Mouse (Mus musculus) gastrocnemius, adult 2 months (tissue): Measurements from ENCODE around the gene Zfp273. TPM values are rescaled to one million over a fixed set of nuclear protein-coding genes. Genes with fewer than 3 reads are reported as not detected.
A peak's percentile ranks its signal among the peaks of the same experiment; 100 is the strongest.
"Not testable (repeated sequence)": the region's sequence is repeated elsewhere in the genome, so short reads cannot be mapped to it uniquely, and the experiment has no call there.

ENCODE experiments used
- DNase-seq: peaks from one replicate; pipeline ENCODE4 v3.0.0; 2022
- H3K27ac ChIP-seq: fragments of 200-600 bp; 2 replicates; pipeline ENCODE4 v1.8.1; 2022; ENCODE audit warnings: mild to moderate bottlenecking
- H3K4me3 ChIP-seq: fragments of 200-600 bp; 2 replicates; pipeline ENCODE4 v1.8.1; 2022; ENCODE audit warnings: mild to moderate bottlenecking, moderate library complexity
- CTCF ChIP-seq: fragments of 200-600 bp; IDR thresholded peaks from 2 replicates; pipeline ENCODE4 v1.8.1; 2022; ENCODE audit warnings: antibody characterized with exemption, mild to moderate bottlenecking, moderate library complexity
- intact Hi-C: fragments of 180-260 bp; cut with DNase I; formaldehyde crosslinking; loops from one replicate; pipeline ENCODE4 v1.15.1; 2025
- long read RNA-seq, 2 experiments: library from polyadenylated mRNA; stranded (forward); transcript quantifications; one replicate each; pipeline ENCODE4 v2.0.0; 2021
- total RNA-seq, 2 experiments: library from RNA; stranded (reverse); gene quantifications; 2 replicates each; pipeline ENCODE4 v1.2.3; 2021

The Zfp273 gene
- 1 to 10 TPM; 1.6 to 1.8 TPM for total RNA-seq
- long read RNA-seq, experiment 1, partial matches to known transcripts = 0 of 2 reads
- long read RNA-seq, experiment 1, other reads (novel, unspliced or antisense) = 1 of 2 reads
- long read RNA-seq, experiment 2 = 0 reads

DNA sequence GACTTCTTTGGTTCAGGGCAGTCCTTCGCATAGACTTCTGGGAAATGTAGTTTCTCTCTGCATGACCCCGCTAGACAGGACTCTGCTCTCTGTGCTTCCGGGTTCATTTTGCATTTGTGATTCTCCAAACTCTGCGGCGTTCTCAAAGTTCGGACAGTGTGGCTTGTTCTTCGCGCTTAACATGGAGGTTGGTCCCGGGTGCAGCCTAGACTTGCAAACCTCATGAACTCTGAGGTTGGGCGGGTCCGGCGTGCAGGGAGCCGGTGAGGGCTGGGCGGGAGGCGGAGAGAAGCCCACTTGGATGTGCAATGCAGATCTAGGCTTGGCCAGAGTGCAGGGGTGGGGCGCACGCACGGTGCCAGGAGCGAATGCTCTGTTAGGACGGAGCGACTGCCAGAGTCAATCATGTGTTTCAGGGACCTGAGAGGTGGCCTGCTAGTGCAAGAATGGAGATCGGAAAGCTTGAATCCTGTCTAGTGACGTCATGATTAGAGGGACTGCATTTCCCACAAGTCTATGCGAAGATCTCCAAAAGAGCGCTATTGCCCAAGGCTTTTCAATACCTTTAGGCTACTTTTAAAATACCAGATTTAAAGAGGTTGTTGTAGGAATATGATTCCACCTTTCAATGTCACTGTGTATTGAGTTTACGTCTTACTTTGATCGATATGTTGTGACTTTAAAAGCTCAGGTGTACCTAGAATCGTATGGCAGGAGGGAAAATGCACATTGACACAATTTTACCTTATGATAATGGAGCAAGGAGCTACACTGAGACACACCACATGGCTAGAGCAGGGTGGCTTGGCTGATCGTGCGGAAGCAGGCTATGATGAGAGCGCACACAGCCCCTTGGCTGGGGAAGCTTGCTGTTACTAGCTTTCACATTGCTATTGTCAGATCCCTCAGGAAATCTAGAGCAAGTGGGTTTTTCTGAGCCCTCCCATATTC, at the start of gene Zfp273:
Zfp273 (plus strand) TSS at position 31 of the 951 bp plus-strand sequence.
- Histone ChIP-seq H3K27ac (peak within 1 kb of the TSS; percentile 87), H3K4me3 (peak within 1 kb of the TSS; percentile 94)
- intact Hi-C loops = loop anchor here (2.0 to 10.0 kb wide), 3 partner anchors 29 to 89 kb away; partner anchors contain the start of genes Zfp65 and Zfp85
- peak; percentile 82 for DNase-seq
- no peak for TF ChIP-seq CTCF

DNA sequence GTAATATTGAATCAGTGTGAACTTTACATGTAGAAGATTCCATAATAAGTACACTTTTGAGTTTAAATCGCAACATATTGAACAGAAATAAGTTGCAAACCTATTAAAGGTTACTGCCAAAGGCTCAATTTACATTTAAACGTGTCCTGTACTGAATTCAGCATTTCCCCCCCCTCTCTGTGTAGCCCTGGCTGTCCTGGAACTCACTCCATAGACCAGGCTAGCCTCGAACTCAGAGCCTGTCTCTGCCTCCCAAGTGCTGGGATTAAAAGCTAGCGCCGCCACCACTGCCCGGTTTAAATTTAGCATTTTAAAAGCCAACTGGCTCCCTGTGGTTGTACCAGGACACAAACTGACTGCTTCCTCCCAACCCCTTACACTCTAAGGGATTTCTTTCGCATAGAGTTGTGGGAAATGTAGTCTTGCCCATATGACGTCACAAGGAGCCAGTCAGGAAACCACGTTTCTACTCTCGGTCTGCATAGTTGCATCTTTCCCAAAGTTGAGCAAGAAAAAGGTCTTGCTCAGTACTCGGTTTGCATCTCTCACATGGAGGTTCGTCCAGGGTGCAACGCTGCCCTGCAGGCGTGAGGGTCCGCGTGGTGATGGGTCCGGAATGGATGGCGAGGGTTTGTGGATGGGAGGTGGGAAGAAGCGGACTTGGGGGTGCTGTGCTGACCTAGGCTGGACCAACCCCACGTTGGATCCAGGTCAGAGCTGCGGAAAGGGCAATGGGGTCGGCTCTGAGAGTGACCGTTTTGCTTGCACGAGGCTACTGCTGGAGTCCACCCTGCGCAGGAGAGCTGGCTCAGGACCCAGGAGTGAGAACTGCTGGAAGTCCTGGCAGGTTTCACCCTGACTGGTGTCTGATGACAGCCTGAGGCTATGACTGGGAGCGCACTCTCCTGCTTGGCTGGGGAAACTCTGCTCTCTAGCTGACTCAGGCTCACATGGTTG, 34.0 kb upstream of the Zfp273 start, which contains the start of gene Zfp493:
Zfp493 (plus strand) TSS at position 429 of the 957 bp plus-strand sequence.
- H3K4me3 ChIP-seq = peak within 1 kb of the TSS; percentile 94
- intact Hi-C loops = no loop called here
- TF ChIP-seq CTCF = no peak

DNA sequence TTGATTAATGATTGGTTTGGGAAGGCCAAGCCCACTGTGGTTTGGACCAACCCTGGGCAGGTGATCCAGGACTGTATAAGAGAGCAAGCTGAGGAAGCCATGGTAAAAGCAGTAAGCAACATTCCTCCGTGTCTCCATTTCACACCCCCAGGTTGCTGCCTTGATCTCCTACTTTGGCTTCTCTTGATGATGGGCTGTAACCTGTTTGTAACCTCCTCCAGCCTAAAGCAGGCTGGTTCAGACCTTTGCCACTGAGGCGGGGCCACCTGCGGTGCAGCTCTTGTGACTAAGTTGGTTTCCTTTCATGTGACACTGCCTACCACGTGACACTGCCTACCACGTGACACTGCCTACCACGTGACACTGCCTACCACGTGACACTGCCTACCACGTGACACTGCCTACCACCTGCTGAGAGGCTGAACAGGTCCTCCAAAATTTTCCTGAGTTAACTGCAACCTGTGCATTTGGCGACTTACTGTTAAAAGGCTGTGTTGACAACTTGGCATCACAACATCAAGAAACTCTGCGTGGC, 21.6 kb upstream of the Zfp273 start:
- no peak for TF ChIP-seq CTCF
- intact Hi-C loops = no loop called here
- Histone ChIP-seq H3K27ac (no peak overlapping the region), H3K4me3 (no peak overlapping the region)
- no peak for DNase-seq

More for the DNA sequence above, 34.0 kb upstream of the Zfp273 start, which contains the start of gene Zfp493:
- peak; percentile 85 for DNase-seq
- H3K27ac ChIP-seq = peak within 1 kb of the TSS; percentile 95

DNA sequence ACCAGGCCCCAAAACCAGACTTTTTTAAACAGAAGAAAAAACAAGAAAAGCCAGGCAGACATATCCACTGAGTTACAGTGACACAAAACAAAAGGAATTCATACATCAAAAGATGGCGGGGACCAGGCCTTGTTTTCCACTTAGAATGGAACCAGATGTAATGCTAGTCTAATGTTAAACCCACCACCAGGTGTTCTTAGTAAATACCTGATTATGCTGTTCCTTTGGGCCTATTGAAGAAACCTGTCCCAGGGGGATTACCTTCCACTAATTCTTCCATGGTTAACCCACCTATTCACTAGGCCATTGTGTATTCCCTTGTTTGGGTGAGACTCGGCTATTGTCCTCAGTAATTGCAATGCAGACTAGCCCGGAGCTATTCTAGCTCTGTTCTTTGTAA, 14.9 kb upstream of the Zfp273 start:
- DNase-seq = no peak
- TF ChIP-seq CTCF = no peak
- no peak overlapping the region for H3K4me3 ChIP-seq
- intact Hi-C loops = no loop called here
- no peak overlapping the region for H3K27ac ChIP-seq

DNA sequence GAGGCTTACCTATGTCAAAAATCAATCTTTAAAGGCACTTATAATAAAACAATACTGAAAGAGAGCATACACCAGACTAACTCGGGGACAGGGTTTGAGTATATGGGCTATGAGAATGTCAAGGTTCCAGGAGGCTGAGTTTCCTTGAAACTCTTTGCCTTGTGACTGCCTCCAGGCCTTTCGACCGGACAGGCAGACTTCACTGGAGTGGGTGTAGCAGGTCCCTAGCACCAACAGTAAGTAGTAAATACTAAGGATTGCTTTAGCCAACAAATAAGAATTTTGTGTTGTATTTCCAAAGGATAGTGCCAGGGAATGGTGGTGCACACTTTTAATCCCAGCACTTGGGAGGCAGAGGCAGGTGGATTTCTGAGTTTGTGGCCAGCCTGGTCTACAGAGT, 14.4 kb upstream of the Zfp273 start:
- H3K4me3 ChIP-seq, DNase-seq, H3K27ac ChIP-seq, intact Hi-C loops: not testable (repeated sequence)

DNA sequence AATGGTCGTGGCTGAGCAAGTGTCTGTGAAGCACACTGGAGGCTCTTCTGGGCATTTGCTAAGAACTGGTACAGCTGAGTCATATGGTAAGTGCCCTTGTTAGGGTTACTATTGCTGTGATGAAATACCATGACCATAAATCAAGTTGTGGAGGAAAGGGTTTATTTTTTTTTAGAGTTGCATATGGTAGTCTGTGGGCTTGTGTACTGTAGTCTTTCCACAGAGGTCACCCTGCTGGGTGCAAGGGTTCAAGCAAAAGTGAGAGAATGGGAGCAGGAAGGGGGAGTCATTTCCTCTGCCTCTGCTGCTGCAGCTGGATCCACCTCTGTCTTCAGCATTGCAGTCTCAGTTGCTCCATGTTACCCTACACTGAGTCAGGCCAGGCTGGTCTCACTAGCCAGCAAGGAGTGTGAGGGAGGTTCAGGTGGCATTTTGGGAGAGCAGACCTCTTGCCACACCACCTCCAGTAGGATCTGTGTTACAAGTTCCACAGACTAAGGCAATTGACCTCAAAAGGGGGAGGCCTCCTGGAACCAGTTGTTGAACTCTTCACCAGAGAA, 1.8 kb upstream of the Zfp273 start:
- no peak for DNase-seq
- H3K4me3 ChIP-seq = no peak overlapping the region

DNA sequence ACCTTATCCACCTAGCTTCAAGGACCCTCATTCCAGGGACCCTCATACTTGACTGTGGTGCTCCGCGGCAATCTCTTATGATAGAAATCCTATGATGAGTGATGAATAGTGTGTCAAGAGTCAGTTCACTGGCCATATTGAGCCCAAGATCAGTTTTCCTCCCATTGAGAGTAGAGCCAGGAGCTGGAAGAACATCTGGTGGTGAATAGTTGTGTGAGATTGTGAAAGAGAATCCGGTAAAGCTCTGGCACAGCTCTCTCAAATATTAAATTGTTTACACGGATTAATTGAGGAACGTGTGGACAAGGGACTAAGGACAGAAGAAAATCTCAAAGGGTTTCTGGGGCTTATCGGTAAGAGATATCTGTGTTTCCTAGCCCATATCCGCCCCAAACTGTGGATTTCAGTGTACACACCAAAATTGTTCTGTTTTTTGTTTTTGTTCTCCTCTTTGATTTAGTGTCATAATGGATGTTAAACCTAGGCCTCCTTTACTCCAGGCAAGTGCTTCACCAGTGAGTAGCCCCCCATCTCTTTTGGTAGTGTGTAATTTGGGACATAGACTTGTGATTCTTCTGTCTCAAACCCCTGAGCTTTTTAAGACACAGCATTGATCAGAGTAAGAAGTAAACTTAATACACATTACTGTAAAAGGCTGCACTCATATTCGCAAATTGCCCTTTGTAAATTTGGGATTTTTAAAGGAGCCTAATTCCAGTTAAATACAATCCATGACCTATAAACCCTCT, 405 bp upstream of the Zfp273 start:
- TF ChIP-seq CTCF = no peak
- peak overlapping the region; percentile 94 for H3K4me3 ChIP-seq
- peak overlapping the region; percentile 87 for H3K27ac ChIP-seq
- intact Hi-C loops = loop anchor here (2.0 to 10.0 kb wide), 3 partner anchors 28 to 88 kb away; partner anchors contain the start of genes Zfp65 and Zfp85
- no peak for DNase-seq

More for the DNA sequence above, 1.8 kb upstream of the Zfp273 start:
- TF ChIP-seq CTCF = no peak
- H3K27ac ChIP-seq = no peak overlapping the region
- intact Hi-C loops = loop anchor here (2.0 to 10.0 kb wide), 3 partner anchors 27 to 87 kb away; partner anchors contain the start of genes Zfp65 and Zfp85

DNA sequence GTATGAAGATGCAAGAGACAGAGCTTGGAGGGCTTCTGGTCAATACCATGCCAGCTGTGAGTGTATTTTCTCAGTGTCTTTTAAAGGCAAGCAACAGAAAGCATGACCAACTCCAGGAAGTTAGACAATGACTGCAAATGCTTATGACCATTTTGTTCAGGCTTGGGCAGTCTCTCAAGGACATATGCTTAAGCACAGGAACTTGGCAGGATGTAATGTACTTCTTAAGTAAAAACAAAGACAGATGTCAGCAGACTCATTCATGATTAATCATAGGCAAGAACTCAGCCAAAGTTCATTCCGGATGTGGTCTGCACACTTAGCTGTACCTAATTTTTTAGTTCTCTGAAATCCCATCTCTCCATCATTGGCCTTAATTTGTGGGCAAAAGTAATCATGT, 5.1 kb downstream of the Zfp273 start:
- Histone ChIP-seq H3K27ac (no peak overlapping the region), H3K4me3 (no peak overlapping the region)
- intact Hi-C loops = loop anchor here (10.0 kb wide), 2 partner anchors 64 to 94 kb away; partner anchors contain the start of genes Zfp65 and Zfp85
- DNase-seq = no peak
- no peak for TF ChIP-seq CTCF

DNA sequence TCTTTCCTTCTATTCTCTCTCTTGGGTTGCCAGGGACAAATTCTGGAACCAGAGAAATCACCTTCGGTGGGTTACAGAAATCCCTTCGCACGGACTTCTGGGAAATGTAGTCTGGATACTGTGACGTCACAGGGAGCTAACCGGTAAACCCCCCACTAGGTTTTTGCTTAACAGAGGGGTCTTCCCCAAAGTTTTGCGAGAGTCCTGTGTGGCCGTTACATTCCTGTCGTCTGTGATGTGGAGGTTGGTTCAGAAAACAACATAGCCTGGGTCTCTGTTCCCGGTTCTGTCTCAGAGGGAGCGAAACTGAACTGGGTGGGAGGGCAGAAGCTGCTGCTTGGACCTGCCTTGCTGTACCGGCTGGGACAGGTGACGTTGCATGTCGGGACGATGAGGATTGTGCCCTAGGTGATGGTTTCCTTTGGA, 17.4 kb downstream of the Zfp273 start, which contains the start of gene Gm10037:
Gm10037 (plus strand) TSS at position 196 of the 426 bp plus-strand sequence.
- Histone ChIP-seq H3K4me3 (peak within 1 kb of the TSS; percentile 77), H3K27ac (peak within 1 kb of the TSS; percentile 78)
- no peak for TF ChIP-seq CTCF
- intact Hi-C loops = no loop called here
- peak; percentile 40 for DNase-seq

DNA sequence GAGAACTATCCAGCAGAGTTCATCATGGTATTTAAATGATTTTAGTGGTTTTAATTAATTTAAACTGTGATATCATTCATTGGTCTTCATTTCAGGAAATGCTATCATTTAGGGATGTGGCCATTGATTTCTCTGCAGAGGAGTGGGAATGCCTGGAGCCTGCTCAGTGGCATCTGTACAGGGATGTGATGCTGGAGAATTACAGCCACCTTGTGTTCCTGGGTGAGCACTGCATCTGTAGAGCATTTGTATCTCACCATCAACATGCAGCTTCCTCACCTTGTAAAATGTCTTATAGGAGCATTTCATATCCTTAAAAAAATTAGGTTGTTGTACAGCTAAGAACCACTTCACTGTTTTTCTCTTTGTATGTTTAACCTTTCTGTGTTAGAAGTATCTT, 19.6 kb downstream of the Zfp273 start:
- H3K27ac ChIP-seq, H3K4me3 ChIP-seq, DNase-seq, intact Hi-C loops: not testable (repeated sequence)

DNA sequence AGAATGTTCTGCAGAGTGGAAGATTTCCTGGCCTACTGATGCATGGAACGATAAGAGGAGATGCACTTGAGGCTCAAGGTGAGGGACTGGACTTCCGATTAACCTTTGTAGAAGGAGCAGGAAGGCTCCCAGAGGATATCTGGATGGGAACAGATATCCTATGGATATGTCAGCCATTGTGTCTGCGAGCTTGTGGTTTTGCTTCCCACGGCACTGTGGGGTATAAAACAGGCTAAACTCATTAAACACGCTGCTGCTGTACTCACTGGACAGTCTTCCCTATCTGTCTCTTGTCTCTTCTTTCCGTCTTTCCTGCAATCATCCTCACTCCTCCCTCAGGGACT, 30.2 kb downstream of the Zfp273 start:
- TF ChIP-seq CTCF = no peak
- peak overlapping the region; percentile 66 for H3K4me3 ChIP-seq
- intact Hi-C loops = loop anchor here (5.0 kb wide), 1 partner anchor 206 kb away; the partner anchor contains the start of genes Gm49345 and Zfp729a
- peak overlapping the region; percentile 39; the same call in 1 of the 2 replicates for H3K27ac ChIP-seq
- no peak for DNase-seq
